Mouse (Mus musculus): ENCODE measurements around the gene Zic2.

Gene Zic2

DNA sequence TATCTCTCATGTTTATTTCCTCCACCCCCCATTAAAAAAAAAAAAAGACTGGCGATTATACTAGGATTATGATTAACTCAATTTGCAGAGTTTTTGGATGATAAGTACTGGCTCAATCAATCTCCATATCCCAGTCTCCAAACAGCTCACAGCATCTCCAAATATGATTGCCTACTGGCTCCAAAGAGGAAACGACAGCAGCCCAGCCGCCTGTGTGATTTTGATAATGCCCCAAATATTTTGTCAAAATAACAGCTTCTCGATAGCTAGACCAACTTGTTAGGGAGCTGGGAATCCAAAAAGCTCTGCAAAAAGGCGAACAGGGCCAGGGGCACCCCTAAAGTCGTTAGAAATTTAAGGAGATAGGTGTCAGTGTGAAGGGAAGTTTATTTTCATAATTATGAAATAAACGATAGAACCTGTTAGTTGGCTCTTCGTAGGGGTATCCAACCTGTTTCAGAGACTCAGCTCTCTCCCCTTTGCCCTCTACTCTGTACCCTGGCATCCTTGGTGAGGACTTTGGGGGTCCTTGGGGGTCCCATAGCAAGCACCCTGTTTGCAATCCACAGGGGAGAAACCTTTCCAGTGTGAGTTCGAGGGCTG is 2.8 kb downstream of the Zic2 start:
- DNase-seq = no peak

GRCm38 (mm10) chr14:122478574-122479011 is 3.4 kb downstream of the Zic2 start:
- DNase-seq = peak; percentile 62

DNA sequence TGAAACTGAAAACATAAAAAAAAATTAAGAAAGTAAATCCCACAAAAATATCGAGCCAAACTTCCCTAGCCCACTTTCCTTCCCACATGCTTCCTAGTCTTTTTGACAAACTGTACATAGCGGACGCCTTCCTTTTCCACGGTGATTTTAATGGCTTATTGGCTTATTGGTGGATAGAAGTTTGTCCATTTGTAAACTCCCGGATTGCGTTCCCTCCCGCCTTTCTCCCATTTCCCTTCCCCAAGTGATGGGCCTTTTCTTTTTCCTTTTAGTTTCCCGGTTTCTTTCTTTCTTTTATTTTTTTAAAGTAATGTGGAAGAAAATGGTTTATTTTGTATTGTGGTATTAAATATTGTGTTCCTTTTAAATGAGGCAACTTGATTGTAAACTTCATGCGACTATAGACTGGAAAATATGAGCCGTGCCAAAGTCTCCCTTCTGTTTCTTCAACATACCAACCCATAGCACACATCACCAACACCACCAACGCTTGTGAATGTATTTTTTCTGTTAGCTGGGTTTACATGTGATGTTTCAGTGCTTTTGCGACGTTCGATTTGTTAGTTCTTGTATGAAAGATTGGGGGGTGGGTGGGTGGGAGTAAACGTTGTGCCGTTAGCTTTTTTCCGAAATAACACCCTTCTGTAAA is 4.3 kb downstream of the Zic2 start:
- no peak for DNase-seq

DNA sequence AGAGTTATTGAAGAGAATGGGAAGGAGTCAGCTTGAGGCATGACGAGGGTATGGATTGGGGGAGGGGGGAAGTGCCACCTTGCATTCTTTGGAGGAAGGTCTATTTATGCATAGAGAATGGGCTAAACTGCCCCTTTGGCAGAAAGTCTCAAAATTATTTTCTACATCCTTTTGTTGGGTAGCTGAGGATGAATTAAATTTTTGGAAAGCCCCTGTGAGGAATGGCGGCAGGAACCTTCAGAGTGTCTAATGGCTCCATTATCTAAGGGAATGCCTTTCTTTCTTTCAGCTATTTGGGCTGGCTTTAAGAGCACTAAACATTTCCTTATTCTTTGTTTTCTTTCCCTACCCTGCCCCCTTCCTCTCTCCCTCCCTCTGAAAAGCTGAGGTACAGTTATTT is 5.1 kb downstream of the Zic2 start:
- DNase-seq = peak; percentile 17

DNA sequence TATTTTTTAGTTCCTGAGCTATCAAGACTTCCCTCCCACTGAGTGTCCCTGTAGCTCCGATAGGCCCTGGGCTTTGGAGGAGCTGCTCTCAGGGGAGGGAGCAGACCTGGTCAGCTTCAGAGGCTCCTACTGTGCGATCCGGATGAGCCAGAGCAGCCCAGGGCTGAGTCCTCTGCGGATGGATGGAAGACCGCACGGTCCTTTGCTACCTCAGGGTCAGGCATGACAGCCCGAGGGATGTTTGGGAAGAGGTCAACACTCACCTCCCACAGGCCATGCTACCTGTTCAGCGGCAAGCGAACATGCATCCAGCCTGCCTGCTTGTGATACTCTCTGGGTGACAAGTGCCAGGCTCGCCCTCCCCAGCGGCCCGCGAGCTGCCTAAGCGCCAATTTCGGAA is 5.9 kb downstream of the Zic2 start:
- DNase-seq = peak; percentile 71

- peak; percentile 64 for DNase-seq
Measured at GRCm38 (mm10) chr14:122482081-122483023, 7.1 kb downstream of the Zic2 start.

- DNase-seq = peak; percentile 29
Measured at GRCm38 (mm10) chr14:122483024-122483385, 7.8 kb downstream of the Zic2 start.

- peak; percentile 89 for DNase-seq
Measured at GRCm38 (mm10) chr14:122483556-122484421, 8.6 kb downstream of the Zic2 start.

DNA sequence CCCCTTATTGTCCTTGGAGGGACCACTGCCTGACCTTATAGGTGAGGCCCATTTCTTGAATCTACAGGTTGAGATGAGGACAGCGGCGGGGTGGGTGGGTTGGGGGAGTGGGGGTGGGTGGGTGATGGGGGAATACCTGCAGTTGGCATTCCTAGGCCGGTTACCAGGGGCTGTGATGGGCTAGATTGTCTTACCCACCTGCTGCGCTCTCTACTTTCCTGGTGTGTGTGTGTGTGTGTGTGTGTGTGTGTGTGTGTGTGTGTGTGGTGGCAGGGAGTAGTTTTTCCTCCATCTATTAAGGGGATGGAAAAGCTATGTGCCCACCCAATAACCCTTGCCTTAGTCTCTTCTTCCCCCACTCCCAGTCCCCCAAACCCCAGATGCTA is 9.2 kb downstream of the Zic2 start:
- DNase-seq = no peak

DNA sequence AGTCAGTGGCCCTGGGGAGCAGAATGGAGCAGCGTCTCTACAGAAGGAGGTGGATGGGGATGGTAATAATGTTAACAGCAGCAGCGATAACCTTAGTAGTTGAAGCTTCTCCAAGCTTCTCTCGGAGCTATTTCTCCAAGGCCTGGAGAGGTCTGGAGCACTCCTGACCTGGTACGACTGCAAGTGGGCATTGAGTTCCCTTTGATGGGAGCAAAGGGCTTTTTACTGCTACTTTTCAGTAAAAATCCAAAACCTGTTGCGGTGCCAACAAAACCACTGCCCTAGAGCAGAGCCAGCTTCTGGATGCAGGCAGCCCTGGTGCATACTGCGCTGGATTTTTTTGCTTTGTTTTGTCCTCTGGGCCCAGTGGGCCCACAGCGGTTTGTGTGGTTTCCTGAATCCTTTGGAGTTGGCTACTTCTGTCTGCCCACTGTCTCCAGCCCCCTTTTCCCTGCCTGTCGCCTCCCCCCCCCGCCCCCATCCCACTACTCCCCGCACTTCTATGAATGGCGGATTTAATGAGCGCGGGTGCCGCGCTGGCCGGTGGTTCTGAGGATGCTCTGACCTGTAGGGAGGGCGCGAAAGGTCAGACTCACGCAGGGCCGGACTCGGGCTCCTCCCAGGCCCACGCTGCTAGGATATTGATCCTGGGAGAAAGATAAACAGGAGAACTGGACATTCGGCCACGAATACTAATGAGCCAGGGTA is 9.8 kb downstream of the Zic2 start:
- peak; percentile 66 for DNase-seq

GRCm38 (mm10) chr14:122485635-122486181 is 10.5 kb downstream of the Zic2 start:
- no peak for DNase-seq

DNA sequence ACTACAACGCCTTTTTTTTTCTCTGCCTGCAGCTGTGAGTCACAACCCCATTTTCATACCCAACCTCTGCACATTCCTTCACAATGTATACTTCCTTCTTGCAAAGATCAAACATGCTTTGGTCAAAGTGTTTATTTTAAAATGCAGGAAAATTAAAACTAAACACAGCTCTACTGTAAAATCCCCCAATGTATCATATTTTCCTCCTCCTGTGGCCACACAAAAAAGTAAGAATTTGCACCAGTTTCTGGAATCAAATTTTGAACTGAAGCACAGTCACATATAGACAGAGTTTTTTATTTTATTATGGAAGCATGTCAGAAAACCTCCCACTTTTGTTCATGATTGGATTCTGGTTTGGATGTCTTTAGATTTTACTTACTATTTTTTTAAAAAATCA is 11.4 kb downstream of the Zic2 start:
- no peak for DNase-seq

- no peak for DNase-seq
Measured at GRCm38 (mm10) chr14:122487366-122487765, 12.1 kb downstream of the Zic2 start.

GRCm38 (mm10) chr14:122489041-122489440 is 13.8 kb downstream of the Zic2 start:
- DNase-seq = no peak

- no peak for DNase-seq
Measured at GRCm38 (mm10) chr14:122489686-122490414, 14.6 kb downstream of the Zic2 start.

GRCm38 (mm10) chr14:122490441-122491328 is 15.4 kb downstream of the Zic2 start, which contains the start of gene Gm10837:
Gm10837 (plus strand) TSS chr14:122490586.
- peak; percentile 74 for DNase-seq

DNA sequence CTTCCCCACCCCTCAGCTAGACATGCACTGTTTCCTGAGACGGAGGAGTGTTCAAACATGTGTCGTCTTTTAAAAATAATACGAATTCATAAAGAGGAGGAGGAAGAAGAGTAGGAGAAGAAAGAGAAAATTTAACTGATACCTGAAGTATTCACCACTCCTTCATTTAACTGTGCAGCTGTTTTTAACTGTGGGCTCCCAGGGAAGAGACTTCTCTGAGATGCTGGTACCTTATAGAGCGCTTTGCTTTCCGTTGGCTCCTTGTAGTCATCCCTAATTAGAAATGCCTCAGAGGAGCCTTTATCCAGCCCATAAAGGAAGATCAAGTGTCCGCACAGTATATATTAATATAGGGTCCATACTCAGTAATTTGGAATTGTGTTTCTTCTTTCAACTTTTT is 16.3 kb downstream of the Zic2 start:
- no peak for DNase-seq

DNA sequence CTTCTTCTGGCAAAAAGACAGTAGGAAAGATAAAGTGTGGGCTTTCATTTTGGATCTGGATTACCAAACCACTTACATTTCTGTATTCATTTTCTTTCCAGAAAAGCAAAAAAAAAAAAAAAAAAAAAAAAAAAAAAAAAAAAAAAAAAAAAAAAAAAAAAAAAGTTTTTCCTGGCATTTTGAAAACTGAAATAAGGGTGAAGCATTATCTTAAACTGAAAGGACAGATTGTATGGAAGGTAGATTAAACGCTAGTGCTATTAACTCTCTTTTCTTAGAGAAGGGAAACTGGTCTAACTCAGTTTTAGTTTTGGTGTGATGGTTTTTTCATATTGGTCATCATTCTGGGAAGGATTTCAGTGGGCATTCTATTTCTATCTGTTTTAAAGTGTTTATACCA is 16.8 kb downstream of the Zic2 start:
- DNase-seq = no peak

- no peak for DNase-seq
Measured at GRCm38 (mm10) chr14:122509058-122509457, 33.8 kb downstream of the Zic2 start.

- no peak for DNase-seq
Measured at GRCm38 (mm10) chr14:122511519-122511918, 36.3 kb downstream of the Zic2 start.

Data from cerebellum, adult 11-12 months (tissue).